Comparison of ENCODE assay signal across 8 mouse cellular contexts in the genomic region with DNA sequence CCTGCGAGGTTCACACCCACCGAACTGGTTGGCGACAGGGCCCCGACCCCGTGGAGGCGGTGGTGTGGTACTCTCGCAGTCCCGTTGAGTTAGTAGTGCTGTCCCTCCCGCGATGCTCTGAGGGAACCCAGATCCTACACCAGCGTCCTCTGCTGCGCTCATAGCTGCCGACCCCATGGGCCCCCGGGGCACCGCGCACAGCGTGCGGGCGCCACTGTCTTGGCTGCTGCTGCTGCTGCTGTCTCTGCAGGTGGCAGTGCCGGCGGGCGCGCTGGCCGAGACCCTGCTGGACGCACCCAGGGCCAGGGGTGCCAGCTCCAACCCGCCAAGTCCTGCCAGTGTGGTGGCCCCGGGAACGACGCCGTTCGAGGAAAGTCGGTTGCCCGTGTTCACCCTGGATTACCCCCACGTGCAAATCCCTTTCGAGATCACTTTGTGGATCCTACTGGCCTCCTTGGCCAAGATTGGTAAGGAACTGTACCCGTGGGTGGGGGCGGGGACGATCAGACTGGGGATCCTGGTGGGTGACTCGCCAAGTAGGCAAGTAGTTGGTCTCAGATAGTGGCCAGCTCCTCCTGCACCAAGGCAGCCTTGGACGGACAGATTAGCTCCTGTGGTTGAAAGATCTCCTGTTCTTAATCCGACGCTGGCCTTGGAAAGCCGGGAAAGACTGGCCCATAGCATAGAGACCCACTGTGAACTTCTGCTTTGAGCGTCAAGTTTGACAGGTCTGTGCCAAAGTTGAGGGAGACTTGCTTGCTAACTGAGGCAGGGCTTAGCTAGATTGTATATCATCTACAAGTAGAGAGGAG. TPM values are rescaled to one million over a fixed set of nuclear protein-coding genes. Genes with fewer than 3 reads are reported as not detected.
DNase-seq lines count a peak whose midpoint lies in the region; ATAC-seq and TF ChIP-seq lines count a peak whose summit lies in the region.

No protein-coding gene starts in this region.

- H3K4me1 ChIP-seq in E14TG2a.4 (replicated peaks; ENCODE audit: low read depth, low read length), result peaks cover 22% of the 10 kb centered on the region
- H3K4me1 ChIP-seq in embryonic facial prominence, embryonic 15.5 days, result peaks cover 23% of the 10 kb centered on the region
- peaks cover 15% of the 10 kb centered on the region for H3K4me1 ChIP-seq in intestine, embryonic 16.5 days (ENCODE audit: control insufficient read depth, insufficient read depth, low read length)

- H3K36me3 ChIP-seq in E14TG2a.4 (ENCODE audit: insufficient read depth, low read length), result no peaks in the 10 kb centered on the region
- H3K36me3 ChIP-seq in embryonic facial prominence, embryonic 15.5 days, result no peaks in the 10 kb centered on the region
- no peaks in the 10 kb centered on the region for H3K36me3 ChIP-seq in intestine, embryonic 16.5 days (ENCODE audit: control insufficient read depth, insufficient read depth, low read length)

- peak; percentile 30 for DNase-seq in gastrocnemius, adult 18-20 months (ENCODE audit: low spot score)
- no peak for DNase-seq in gastrocnemius, postnatal 4 days (ENCODE audit: low spot score in 2 of 2)
- DNase-seq in lung, postnatal 10 days, result peak; percentile 6
- peak; percentile 57 for DNase-seq in testis, postnatal 10 days (ENCODE audit: low spot score)
- no peak for DNase-seq in frontal cortex, adult 2 months (ENCODE audit: extremely low spot score in 1 of 2, low spot score in 1 of 2)

- H3K27ac ChIP-seq in embryonic facial prominence, embryonic 15.5 days (replicated peaks), result no peak overlapping the region
- H3K27ac ChIP-seq in intestine, embryonic 16.5 days (ENCODE audit: low read length), result no peak overlapping the region

- H3K4me2 ChIP-seq in embryonic facial prominence, embryonic 15.5 days (replicated peaks), result peak overlapping the region; percentile 99
- peak overlapping the region; percentile 100 for H3K4me2 ChIP-seq in intestine, embryonic 16.5 days (ENCODE audit: low read depth, low read length)

- no peaks in the 10 kb centered on the region for H3K9me3 ChIP-seq in E14TG2a.4 (ENCODE audit: low read length)
- H3K9me3 ChIP-seq in embryonic facial prominence, embryonic 15.5 days (replicated peaks), result no peaks in the 10 kb centered on the region
- H3K9me3 ChIP-seq in intestine, embryonic 16.5 days (ENCODE audit: control insufficient read depth, low read length), result no peaks in the 10 kb centered on the region

- no peak for TF ChIP-seq CTCF in E14TG2a.4 (conservative IDR thresholded peaks at IDR 0.05; ENCODE audit: low read length)

- WGBS in embryonic facial prominence, embryonic 15.5 days, result 3% methylated on average over 44 of the region's 44 CpGs
- WGBS in intestine, embryonic 16.5 days, result 4% methylated on average over 44 of the region's 44 CpGs

- H3K4me3 ChIP-seq in E14TG2a.4 (replicated peaks; ENCODE audit: low read length), result peak overlapping the region; percentile 80
- peak overlapping the region; percentile 58 for H3K4me3 ChIP-seq in embryonic facial prominence, embryonic 15.5 days (replicated peaks)
- H3K4me3 ChIP-seq in intestine, embryonic 16.5 days (ENCODE audit: low read length), result peak overlapping the region; percentile 62

- no peak; the same call in 1 of the 2 replicates for ATAC-seq in embryonic facial prominence, embryonic 15.5 days (ENCODE audit: insufficient number of reproducible peaks, low FRiP score, low TSS enrichment, low read depth)
- no peak; the same call in 1 of the 2 replicates for ATAC-seq in intestine, embryonic 16.5 days

- H3K27me3 ChIP-seq in E14TG2a.4 (ENCODE audit: insufficient read depth, low read length), result peaks cover 90% of the 10 kb centered on the region
- peaks cover 69% of the 10 kb centered on the region for H3K27me3 ChIP-seq in embryonic facial prominence, embryonic 15.5 days
- H3K27me3 ChIP-seq in intestine, embryonic 16.5 days (replicated peaks; ENCODE audit: control insufficient read depth, insufficient read depth, low read length), result peaks cover 39% of the 10 kb centered on the region

- H3K9ac ChIP-seq in embryonic facial prominence, embryonic 15.5 days, result peak overlapping the region; percentile 7; the same call in 1 of the 2 replicates
- peak overlapping the region; percentile 56 for H3K9ac ChIP-seq in intestine, embryonic 16.5 days (ENCODE audit: low read depth, low read length)

RNA-seq across cellular contexts. Expression of a gene that starts 1.5 kb away (rescaled TPM):
- 10 to 100 TPM; 17.9 to 25.5 TPM for total RNA-seq in gastrocnemius, adult 18-20 months (2021)
- total RNA-seq in gastrocnemius, postnatal 4 days (2021), result 10 to 100 TPM; 18.4 to 21.5 TPM
- polyA plus RNA-seq in embryonic facial prominence, embryonic 15.5 days (2015; fragmentation: Nextera tagmentation; extraction: Ambion mirVana), result 1.0 and 1.2 TPM in 2 replicates
- 0.50 and 0.51 TPM in 2 replicates for polyA plus RNA-seq in intestine, embryonic 16.5 days (2015; fragmentation: Nextera tagmentation; extraction: Ambion mirVana)
- polyA plus RNA-seq in frontal cortex, adult 2 months (2012; rRNA removed), result 3.8 and 4.9 TPM in 2 replicates

Comparison
In these comparisons a context has a peak if more than half of its experiments do, and no peak if none do; other contexts are left out.
1. DNase-seq: peak in gastrocnemius, adult 18-20 months (single experiment), lung, postnatal 10 days (single experiment) and testis, postnatal 10 days (single experiment); none in gastrocnemius, postnatal 4 days (0 of 2) and frontal cortex, adult 2 months (0 of 2).
2. Peak in every context shown above with its lines, with median percentiles within 50 percentile points of each other: H3K4me3 ChIP-seq.